Mouse (Mus musculus) intestine, embryonic 16.5 days (tissue): ENCODE measurements at regions not wholly inside any gene's neighbourhood (a gene's known extent, or its start where the extent isn't known, plus 50 kb on each side); places are given as distances from the start of the nearest gene placed in this dataset.

ENCODE experiments used
- ATAC-seq: fragments of 200-750 bp; cut with Nextera tagmentation; 2 replicates; pipeline ENCODE4 v1.8.0; 2017; ENCODE audit warnings: moderate TSS enrichment, moderate library complexity
- H3K27ac ChIP-seq: fragments of 300-500 bp; sonication (generic); 2 replicates; pipeline ENCODE4 v1.5.1; 2014; ENCODE audit warnings: mild to moderate bottlenecking, low read length
- H3K27me3 ChIP-seq: fragments of 300-500 bp; sonication (generic); replicated peaks from 2 replicates; pipeline ENCODE4 v1.6.1; 2014; ENCODE audit warnings: low read length, control low read depth, mixed read lengths; ENCODE audit not compliant: control insufficient read depth, insufficient read depth
- H3K36me3 ChIP-seq: fragments of 300-500 bp; sonication (generic); 2 replicates; pipeline ENCODE4 v1.6.1; 2014; ENCODE audit warnings: low read length, control low read depth; ENCODE audit not compliant: control insufficient read depth, insufficient read depth
- H3K4me1 ChIP-seq: fragments of 300-500 bp; sonication (generic); 2 replicates; pipeline ENCODE4 v1.6.1; 2014; ENCODE audit warnings: low read length, control low read depth, mixed read lengths; ENCODE audit not compliant: control insufficient read depth, insufficient read depth
- H3K4me2 ChIP-seq: fragments of 300-500 bp; sonication (generic); 2 replicates; pipeline ENCODE4 v1.6.1; 2014; ENCODE audit warnings: low read depth, low read length, control low read depth
- H3K4me3 ChIP-seq: fragments of 300-500 bp; sonication (generic); 2 replicates; pipeline ENCODE4 v1.5.1; 2014; ENCODE audit warnings: mild to moderate bottlenecking, low read length
- H3K9ac ChIP-seq: fragments of 300-500 bp; sonication (generic); 2 replicates; pipeline ENCODE4 v1.6.1; 2014; ENCODE audit warnings: low read depth, low read length
- H3K9me3 ChIP-seq: fragments of 300-500 bp; sonication (generic); 2 replicates; pipeline ENCODE4 v1.6.1; 2016; ENCODE audit warnings: low read length, control low read depth; ENCODE audit not compliant: control insufficient read depth
- WGBS: fragments of 180-500 bp; shearing (Covaris S2); extraction: QIAGEN DNeasy Blood & Tissue Kit; methylation state at CpG from one replicate; pipeline ENCODE4 v1.1.7; 2014; 5-methylcytosine and 5-hydroxymethylcytosine counted together

DNA sequence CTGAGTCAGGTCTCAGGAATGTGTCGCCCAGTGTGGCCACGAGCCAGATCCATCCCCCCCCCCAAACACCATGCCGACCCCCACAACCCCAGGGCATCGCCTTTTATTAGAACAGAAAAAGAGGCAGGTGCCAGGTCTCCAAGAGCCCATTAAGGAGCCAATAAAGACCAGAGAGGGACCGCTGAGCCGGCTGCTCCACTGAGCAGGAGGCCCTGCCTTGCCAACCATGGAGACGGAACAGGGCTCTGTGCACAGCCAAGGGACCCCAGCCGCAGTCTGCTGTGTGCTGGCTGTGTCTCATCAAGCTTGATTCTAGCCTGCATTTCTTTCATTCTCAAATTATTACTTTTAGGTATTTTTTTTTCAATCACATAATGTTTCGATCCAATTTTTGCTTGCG lies 86.7 kb upstream of the Wnt4 start:
- no peaks in the 10 kb centered on the region for H3K4me1 ChIP-seq
- H3K4me3 ChIP-seq = no peak overlapping the region
- 72% methylated on average over 10 of the region's 10 CpGs for WGBS
- no peak overlapping the region for H3K27ac ChIP-seq
- H3K9ac ChIP-seq = no peak overlapping the region
- no peak overlapping the region for H3K4me2 ChIP-seq
- ATAC-seq = no peak
- no peaks in the 10 kb centered on the region for H3K36me3 ChIP-seq
- no peaks in the 10 kb centered on the region for H3K9me3 ChIP-seq
- H3K27me3 ChIP-seq = no peaks in the 10 kb centered on the region

DNA sequence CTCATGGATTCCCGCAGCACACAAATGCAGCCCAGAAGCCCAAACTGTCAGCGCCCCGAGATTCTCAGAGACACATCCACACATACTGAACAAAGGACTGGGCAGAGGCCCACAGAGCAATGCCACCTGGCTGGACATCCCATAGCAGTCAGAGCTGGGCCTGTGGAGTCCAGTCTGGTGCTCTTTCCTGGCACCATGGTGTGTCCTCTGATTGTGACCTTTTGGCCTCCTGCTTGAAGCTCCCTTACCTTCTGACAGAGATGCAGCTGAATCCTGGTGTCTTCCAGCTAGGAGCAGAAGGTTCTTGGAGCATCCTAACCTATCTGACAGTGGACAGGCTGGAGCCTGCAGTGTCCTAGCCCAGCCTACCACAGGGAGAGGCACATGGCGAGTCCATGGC lies 87.5 kb upstream of the Wnt4 start:
- H3K4me2 ChIP-seq = no peak overlapping the region
- ATAC-seq = no peak
- 92% methylated on average over 4 of the region's 4 CpGs for WGBS

DNA sequence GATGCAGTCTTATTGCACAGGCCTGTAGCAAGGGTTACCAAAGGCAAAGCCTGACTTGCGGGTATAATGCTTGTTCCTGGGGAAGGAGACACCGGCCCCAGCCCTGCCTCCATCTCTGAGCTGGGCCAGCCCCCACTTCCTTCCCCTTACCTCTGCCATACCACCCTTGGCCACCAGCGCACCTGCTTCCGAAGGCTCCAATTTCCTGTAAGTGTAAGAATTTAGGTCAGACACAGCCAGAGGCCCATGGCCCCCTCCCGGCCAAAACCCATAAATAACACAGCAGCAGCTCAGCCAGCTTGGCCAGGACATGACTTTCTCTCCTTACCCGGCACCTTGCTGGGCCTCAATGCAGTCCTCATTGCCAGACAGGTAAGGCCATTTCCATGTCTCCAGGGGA lies 88.2 kb upstream of the Wnt4 start:
- WGBS = 60% methylated on average over 6 of the region's 6 CpGs
- H3K27me3 ChIP-seq = no peaks in the 10 kb centered on the region
- no peak overlapping the region for H3K4me3 ChIP-seq
- H3K9ac ChIP-seq = no peak overlapping the region
- ATAC-seq = no peak
- no peak overlapping the region for H3K27ac ChIP-seq
- H3K36me3 ChIP-seq = no peaks in the 10 kb centered on the region
- peaks cover 8% of the 10 kb centered on the region; the same call in 1 of the 2 replicates for H3K4me1 ChIP-seq
- no peaks in the 10 kb centered on the region for H3K9me3 ChIP-seq
- no peak overlapping the region for H3K4me2 ChIP-seq

More for the DNA sequence above, 87.5 kb upstream of the Wnt4 start:
- Histone ChIP-seq H3K9ac (no peak overlapping the region), H3K4me3 (no peak overlapping the region), H3K27me3 (no peaks in the 10 kb centered on the region), H3K9me3 (no peaks in the 10 kb centered on the region), H3K4me1 (peaks cover under 1% of the 10 kb centered on the region; the same call in 1 of the 2 replicates), H3K27ac (no peak overlapping the region), H3K36me3 (no peaks in the 10 kb centered on the region)

DNA sequence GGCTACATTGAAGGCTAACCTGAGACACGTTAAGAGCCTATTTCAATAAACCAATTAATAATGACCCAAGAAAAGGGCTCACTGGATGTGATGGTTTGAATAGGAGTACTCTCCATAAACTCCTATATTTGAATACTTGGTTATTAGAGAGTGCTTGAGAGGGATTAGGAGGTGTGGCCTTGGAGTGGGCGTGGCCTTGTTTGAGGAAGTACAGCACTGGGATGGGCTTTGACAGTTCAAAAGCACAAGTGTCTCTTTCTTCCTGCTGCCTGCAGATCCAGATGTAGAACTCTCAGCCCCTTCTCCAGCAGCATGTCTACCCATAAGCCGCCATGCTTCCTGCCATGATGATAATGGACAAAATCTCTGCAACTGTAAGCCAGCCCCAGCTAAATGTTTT lies 89.7 kb upstream of the Wnt4 start:
- H3K4me3 ChIP-seq = no peak overlapping the region
- H3K4me2 ChIP-seq = no peak overlapping the region
- no peaks in the 10 kb centered on the region for H3K9me3 ChIP-seq
- ATAC-seq = no peak
- no peaks in the 10 kb centered on the region for H3K36me3 ChIP-seq
- WGBS = 69% methylated on average over 3 of the region's 3 CpGs
- peaks cover 11% of the 10 kb centered on the region; the same call in 1 of the 2 replicates for H3K4me1 ChIP-seq
- no peaks in the 10 kb centered on the region for H3K27me3 ChIP-seq
- H3K9ac ChIP-seq = no peak overlapping the region
- no peak overlapping the region for H3K27ac ChIP-seq

DNA sequence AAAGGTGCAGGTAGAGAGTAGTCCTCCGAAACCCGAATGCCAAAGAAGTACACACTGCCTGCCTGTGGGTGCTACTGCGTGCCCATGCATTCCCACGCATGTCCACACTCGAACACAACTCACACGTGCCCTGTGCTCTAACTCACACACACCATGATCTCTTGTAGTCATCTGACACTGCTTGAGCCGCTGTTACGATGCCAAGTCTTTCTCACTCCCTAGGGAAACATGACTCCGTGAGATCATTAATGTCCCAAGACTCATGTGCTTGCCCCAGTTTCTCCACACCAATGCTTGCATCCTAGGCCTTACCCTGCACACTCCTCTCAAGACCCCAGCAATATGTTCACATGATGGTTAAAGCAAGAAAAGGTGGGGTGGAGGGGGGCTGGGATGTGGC lies 90.2 kb upstream of the Wnt4 start:
- ATAC-seq = no peak
- peaks cover 11% of the 10 kb centered on the region; the same call in 1 of the 2 replicates for H3K4me1 ChIP-seq
- H3K9me3 ChIP-seq = no peaks in the 10 kb centered on the region
- no peaks in the 10 kb centered on the region for H3K27me3 ChIP-seq
- H3K9ac ChIP-seq = no peak overlapping the region
- 90% methylated on average over 9 of the region's 9 CpGs for WGBS
- no peak overlapping the region for H3K4me2 ChIP-seq
- no peak overlapping the region for H3K4me3 ChIP-seq
- no peak overlapping the region for H3K27ac ChIP-seq
- H3K36me3 ChIP-seq = no peaks in the 10 kb centered on the region

DNA sequence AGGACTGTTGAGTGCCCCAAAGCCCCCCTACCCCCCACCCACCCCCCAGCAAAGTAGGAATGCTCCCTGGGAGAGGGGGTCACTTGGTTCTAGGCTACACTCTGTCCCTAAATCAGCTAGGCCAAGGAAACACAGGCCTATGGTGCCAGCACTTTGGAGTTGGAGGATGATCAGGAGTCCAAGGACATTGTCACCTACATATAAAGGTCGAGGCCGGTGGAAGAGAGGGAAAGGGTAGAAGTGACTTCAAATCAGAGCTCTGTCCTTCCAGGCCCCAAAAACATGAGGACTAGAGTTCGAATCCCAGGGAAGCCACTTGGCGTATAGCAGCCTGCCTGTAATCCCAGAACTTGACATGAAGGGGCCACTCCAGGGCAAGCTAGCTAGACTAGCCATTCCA lies 92.3 kb upstream of the Wnt4 start:
- H3K9ac ChIP-seq = no peak overlapping the region
- WGBS = 89% methylated on average over 4 of the region's 4 CpGs
- no peak for ATAC-seq
- no peaks in the 10 kb centered on the region for H3K27me3 ChIP-seq
- no peaks in the 10 kb centered on the region for H3K36me3 ChIP-seq
- no peak overlapping the region for H3K27ac ChIP-seq
- peaks cover 17% of the 10 kb centered on the region; the same call in 1 of the 2 replicates for H3K4me1 ChIP-seq
- H3K9me3 ChIP-seq = no peaks in the 10 kb centered on the region
- H3K4me2 ChIP-seq = no peak overlapping the region
- no peak overlapping the region for H3K4me3 ChIP-seq

DNA sequence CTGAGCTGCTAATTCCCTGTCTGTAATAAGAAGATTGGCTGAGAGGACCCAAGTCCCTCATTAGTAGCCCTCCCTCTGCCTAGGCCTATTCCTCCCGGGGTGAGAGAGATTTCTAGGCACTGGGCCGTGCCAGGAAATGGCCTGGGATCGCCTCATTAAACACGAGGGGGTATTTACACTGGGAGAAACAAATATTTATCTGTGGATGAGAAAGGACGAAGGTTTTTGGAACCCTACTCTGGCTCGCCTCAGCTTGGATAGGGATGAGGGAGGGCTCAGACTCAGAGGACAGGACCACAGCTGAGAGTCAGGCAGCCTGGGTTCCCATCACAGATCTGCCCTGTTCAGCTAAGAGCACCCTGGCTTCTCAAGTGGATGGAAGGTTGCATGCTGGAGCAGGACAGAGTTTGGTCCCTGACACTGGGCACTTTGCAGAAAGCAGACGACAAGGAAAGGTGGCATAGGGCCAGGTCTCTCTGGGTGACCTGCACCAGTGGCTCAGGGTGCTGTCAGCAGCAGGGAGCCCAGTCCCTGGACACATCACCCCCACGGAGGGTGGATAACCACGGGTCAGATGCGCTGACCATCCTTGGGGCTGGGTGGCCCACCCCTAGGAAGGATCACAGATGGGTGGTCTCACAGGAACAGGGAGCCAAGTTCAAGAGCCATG lies 94.0 kb upstream of the Wnt4 start:
- no peaks in the 10 kb centered on the region for H3K36me3 ChIP-seq
- H3K4me3 ChIP-seq = no peak overlapping the region
- no peak overlapping the region for H3K4me2 ChIP-seq
- H3K27me3 ChIP-seq = no peaks in the 10 kb centered on the region
- H3K9ac ChIP-seq = no peak overlapping the region
- 49% methylated on average over 10 of the region's 10 CpGs for WGBS
- no peaks in the 10 kb centered on the region for H3K9me3 ChIP-seq
- peak; percentile 59; the same call in 1 of the 2 replicates for ATAC-seq
- peaks cover 17% of the 10 kb centered on the region; the same call in 1 of the 2 replicates for H3K4me1 ChIP-seq
- H3K27ac ChIP-seq = peak overlapping the region; percentile 58

DNA sequence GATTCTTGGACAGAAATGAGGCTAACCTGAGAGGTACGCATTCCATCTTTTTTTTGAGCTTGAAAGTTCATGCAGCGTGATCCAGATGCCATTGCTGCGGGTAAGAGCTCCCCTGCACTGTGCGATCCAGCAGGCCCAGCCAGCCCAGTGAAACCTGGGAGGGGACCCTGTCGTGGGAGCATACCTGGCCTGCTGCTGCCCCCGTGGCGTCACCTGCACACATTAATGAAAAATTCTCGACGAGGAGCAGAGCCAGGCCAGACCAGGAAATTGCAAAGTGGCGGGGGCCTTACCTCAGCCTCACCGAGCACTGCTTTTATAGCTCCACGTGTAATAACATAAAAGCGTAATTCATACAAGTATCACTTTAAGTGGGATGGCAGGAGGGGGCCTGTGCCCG lies 94.7 kb upstream of the Wnt4 start:
- Histone ChIP-seq H3K4me3 (no peak overlapping the region), H3K9me3 (no peaks in the 10 kb centered on the region), H3K36me3 (no peaks in the 10 kb centered on the region), H3K4me2 (no peak overlapping the region), H3K27me3 (no peaks in the 10 kb centered on the region), H3K4me1 (peaks cover 17% of the 10 kb centered on the region; the same call in 1 of the 2 replicates), H3K9ac (no peak overlapping the region), H3K27ac (no peak overlapping the region)
- no peak for ATAC-seq
- WGBS = 69% methylated on average over 14 of the region's 14 CpGs

DNA sequence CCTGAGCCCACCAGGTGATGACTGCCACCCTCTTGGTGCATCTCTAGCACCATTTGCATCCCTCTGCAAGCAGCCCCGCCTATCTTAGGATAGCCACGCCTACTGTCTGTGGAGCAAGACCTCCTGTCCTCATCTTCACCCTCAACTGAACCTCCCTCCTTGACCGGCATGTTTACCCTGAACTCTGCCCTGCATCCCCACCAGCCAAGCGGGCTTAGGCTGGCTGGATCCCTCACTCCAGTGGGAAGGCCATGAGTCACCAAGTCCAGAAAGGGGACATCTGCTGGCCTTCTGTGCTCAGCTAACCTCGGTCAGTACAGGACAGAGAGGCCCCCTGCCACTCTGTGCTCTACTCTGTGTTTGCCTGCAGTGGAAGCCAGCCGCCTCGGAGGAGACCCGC lies 96.0 kb upstream of the Wnt4 start:
- no peak overlapping the region for H3K4me2 ChIP-seq
- H3K27me3 ChIP-seq = no peaks in the 10 kb centered on the region
- H3K4me1 ChIP-seq = peaks cover 17% of the 10 kb centered on the region; the same call in 1 of the 2 replicates
- peak; percentile 34; the same call in 1 of the 2 replicates for ATAC-seq
- no peak overlapping the region for H3K4me3 ChIP-seq
- no peak overlapping the region for H3K9ac ChIP-seq
- 57% methylated on average over 8 of the region's 8 CpGs for WGBS
- no peaks in the 10 kb centered on the region for H3K36me3 ChIP-seq
- H3K9me3 ChIP-seq = no peaks in the 10 kb centered on the region
- no peak overlapping the region for H3K27ac ChIP-seq

DNA sequence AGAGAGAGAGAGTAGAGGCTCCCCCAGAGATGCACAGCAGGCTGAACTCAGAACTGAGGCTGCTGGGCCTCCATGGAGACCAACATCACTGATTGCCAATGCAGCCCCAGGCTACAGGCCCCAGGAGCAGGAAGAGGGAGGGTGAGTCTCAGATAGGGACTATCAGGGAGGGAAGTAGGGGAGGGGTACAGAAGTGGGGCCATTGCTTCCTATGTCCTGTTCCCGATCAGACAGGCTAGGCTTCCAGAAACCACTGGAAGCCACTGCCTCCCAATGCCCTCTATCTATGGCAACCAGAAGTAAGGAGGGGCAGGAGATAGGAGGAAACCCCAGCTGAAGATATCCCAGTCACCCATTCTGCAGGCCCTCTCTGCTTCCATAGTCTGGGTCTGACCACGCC lies 97.2 kb upstream of the Wnt4 start:
- 82% methylated on average over 2 of the region's 2 CpGs for WGBS
- Histone ChIP-seq H3K9me3 (no peaks in the 10 kb centered on the region), H3K36me3 (no peaks in the 10 kb centered on the region), H3K9ac (no peak overlapping the region), H3K4me2 (no peak overlapping the region), H3K27ac (no peak overlapping the region), H3K4me3 (no peak overlapping the region), H3K27me3 (no peaks in the 10 kb centered on the region), H3K4me1 (peaks cover 17% of the 10 kb centered on the region; the same call in 1 of the 2 replicates)
- ATAC-seq = no peak
